Mouse (Mus musculus): ENCODE results near the gene 4833420G17Rik.
"Not testable (repeated sequence)": the region's sequence is repeated elsewhere in the genome, so short reads cannot be mapped to it uniquely, and the experiment has no call there.

Gene 4833420G17Rik

DNA sequence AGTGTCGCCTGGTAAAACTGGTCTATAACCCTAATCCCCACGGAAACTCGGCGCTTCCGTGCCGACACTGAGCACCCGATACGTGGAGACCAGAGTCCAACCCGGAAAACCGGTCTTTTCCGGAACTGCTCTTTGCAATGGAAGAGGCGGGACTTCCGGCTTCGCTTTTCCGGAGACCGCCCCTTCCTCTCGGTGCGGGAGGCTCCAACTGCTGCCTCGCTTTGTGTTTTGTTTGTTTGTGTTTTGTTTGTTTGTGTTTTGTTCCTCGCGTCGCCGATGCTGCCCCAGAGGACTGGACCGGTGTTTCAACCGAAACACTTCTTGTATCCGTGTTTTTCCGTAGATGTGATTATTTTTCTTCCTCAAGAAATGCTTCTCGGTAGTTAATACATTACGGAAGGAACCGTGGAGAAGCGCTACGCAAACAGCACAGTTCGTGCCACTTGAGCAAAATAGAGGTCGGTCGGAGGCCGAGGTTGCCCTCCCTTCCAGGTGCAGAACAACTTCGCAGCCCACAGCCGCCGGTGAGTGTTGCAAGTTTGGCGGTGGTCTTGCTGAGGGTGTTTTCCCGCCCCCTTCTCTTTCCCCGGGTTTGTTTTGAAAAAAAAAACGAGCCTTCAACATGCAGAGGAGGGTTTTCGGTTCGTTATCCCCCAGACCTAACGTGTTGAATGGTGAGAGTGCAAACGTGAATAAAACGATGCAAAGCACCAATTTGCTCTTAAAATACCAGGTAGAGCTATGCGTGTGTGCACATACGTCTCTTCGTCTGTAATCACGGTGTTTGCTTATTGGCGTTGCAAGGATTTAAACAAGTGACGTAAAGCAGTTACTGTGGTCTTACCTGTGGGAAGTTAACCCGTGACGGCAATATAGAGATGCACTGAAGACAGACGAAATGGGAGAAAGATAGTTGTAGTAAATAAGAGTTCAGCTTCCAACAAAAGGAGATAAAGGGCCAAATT, at the start of gene 4833420G17Rik:
TSS of gene 4833420G17Rik (plus strand) at position 173 of the 965 bp plus-strand sequence.
- DNase-seq = peak; percentile 89

- no peak for DNase-seq
Measured at GRCm38 (mm10) chr13:119413026-119413425, 49.5 kb upstream of the 4833420G17Rik start.

- no peak for DNase-seq
Measured at GRCm38 (mm10) chr13:119418479-119418878, 44.1 kb upstream of the 4833420G17Rik start.

DNA sequence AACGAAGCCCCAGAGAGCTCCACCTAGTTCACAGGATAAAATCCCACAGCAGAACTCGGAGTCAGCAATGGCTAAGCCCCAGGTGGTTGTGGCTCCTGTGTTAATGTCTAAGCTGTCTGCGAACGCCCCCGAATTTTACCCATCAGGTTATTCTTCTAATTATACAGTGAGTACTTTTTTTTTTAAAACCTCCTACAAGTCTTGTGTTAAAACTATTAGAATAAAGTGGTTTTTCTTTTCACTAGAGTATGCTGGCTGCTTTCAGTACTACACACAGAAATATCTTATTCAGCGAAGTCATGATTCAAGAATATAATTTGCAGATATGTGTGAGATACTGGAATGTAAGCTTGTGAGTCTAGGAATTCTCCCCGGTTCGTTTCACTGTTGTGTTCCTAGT, 32.4 kb upstream of the 4833420G17Rik start:
- peak; percentile 32 for DNase-seq

DNA sequence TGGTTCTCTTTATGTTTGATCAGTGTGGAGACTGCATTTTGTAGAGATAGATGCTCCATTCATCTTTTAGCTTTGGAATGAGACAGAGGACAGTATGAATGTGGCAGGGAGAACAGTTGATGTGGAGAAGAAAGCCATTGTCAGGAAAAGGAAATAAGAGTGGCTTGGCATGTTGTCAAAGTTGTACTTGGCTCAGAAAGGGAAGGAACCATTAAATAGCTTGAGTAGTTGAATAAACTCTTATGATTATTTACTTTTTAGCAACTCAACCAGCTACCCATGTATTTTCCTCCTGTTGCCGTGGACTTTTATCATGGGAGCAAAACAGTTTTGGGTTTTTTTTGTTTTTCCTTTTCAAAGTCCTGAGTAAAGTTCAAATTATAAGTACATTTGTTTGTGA, 30.5 kb upstream of the 4833420G17Rik start:
- DNase-seq = no peak

GRCm38 (mm10) chr13:119434359-119434758, 28.2 kb upstream of the 4833420G17Rik start:
- no peak for DNase-seq

GRCm38 (mm10) chr13:119442244-119442643, 20.3 kb upstream of the 4833420G17Rik start:
- DNase-seq = no peak

DNA sequence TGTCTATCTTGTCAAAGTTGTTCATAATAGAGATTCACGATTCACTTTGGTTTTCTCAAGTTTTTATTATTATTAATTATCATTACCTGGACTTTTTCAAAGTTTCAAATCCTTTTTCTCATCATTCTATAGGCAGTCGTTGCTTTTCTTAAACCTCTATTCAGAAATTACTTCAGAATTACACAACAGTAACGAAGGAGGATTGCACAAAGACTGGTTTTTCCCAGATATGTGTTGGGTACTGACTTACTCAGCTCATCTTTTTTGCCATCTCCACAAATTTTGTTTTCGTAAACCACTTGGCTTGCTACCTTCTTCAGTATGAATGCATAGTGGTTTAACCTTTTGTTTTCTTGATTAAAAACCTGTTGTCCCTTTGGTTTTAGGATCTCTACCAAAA, 9.0 kb upstream of the 4833420G17Rik start:
- no peak for DNase-seq

DNA sequence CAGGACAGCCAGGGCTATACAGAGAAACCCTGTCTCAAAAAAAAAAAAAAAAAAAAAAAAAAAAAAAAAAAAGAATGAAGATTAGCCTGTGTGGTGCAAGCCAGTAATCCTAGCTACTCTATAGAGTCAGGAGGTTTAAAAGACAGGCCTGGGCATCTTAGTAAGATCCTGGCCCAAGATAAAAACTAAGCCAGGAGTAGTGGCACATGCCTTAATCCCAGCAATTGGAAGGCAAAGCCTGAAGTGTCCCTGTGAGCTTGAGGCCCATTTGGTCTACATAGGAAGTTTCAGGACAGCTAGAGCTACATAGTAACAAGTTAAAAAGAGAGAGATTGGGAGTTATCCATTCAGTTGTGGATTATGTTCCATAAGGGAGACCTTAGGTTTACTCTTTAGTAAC, 7.5 kb upstream of the 4833420G17Rik start:
- no peak for DNase-seq

DNA sequence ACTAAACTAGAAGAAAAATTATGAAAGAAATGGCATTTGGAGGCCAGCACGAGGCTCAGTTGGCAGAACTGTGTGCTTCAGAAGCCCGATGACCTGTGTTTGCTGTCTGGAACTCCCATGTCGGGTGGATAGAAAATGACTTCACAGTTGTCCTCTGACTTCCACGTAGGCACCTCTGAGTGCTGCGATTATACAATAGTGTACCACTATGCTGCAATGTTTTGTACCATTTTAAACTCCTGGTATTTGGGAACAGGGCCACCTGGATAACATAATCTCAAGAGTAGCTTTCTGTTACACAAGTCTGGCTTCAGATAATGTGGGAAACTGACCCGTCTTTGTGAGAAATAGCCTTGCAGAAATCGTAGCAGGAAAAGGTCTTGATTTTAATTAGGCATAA, 6.2 kb upstream of the 4833420G17Rik start:
- no peak for DNase-seq

GRCm38 (mm10) chr13:119461900-119462595, 520 bp upstream of the 4833420G17Rik start:
- peak; percentile 13 for DNase-seq

DNA sequence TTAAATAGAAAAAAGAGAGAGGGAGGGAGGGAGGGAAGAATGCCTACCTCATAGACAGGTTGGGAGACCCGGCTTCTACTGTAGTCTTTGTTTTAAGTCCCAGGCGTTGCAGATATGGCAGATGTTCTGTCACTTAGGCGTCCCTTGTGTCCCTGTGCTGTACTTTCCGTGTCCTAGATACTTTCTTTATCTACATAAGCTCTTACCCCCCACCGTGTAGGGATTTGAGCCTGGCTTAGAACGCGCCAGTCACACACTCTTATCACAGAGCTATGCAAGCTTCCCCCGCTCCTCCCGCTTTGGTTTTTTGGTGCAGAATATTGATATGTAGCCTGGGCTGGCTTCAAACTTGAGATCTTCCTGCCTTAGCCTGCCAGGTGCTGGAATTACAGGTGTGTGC, 14.1 kb downstream of the 4833420G17Rik start:
- no peak for DNase-seq

- no peak for DNase-seq
Measured at GRCm38 (mm10) chr13:119477789-119478188, 15.2 kb downstream of the 4833420G17Rik start.

DNA sequence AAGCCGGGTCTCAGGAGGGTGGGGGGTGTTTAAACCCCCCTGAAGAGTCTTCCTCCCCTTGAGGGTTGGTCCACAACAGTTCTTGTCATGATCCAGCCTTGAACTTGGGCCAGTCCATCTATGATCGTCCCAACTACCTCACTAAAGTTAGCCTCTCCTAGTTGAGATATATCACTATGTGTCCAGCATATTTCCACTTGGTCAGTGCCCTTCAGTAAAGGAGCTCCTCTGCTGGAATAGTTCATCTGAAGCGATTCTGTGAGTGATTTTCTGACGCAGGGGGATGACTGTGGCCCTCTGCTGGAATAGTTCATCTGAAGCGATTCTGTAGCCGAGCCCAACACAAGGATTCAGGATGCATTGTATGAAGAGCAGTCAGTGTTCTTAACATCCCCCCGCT, 24.8 kb downstream of the 4833420G17Rik start:
- no peak for DNase-seq

- DNase-seq = peak; percentile 85
Measured at GRCm38 (mm10) chr13:119487880-119488580, 25.5 kb downstream of the 4833420G17Rik start, which contains the start of the genes Tmem267 and 3110070M22Rik. TSS of gene Tmem267 (plus strand) at chr13:119488039. TSS of gene 3110070M22Rik (minus strand) at chr13:119488383.

GRCm38 (mm10) chr13:119492083-119492482, 29.5 kb downstream of the 4833420G17Rik start:
- DNase-seq = not testable (repeated sequence)

- DNase-seq = not testable (repeated sequence)
Measured at GRCm38 (mm10) chr13:119494938-119495337, 32.4 kb downstream of the 4833420G17Rik start.
